Mouse (Mus musculus): ENCODE measurements at regions not wholly inside any gene's neighbourhood (a gene's known extent, or its start where the extent isn't known, plus 50 kb on each side); places are given as distances from the start of the nearest gene placed in this dataset.

DNA sequence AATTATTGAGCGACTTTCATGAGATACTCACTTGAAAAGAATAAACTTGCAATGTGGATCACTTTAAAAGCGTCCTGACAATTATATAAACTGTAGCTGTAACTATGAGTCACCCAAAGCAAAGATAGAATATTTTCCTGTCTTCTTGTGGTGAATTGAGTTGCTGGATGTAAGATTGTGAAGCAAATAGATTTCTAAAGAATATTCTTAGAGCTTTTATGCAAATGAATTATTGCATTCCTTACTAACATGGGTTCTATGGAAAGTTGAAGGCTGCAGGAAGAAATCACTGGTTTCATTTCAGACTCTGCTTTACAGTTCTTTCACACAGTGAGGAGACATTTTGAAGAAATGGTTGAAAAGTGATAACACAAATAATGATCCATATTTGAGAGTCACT, 656.8 kb downstream of the Htr1a start:
- H3K4me3 ChIP-seq: no peak overlapping the region
- H3K27me3 ChIP-seq: no peaks in the 10 kb centered on the region
- H3K36me3 ChIP-seq: no peaks in the 10 kb centered on the region
- no peaks in the 10 kb centered on the region for H3K4me1 ChIP-seq
- ATAC-seq (ENCODE audit: low FRiP score, low read depth): no peak
- H3K27ac ChIP-seq: no peak overlapping the region
- no peaks in the 10 kb centered on the region for H3K9me3 ChIP-seq
- no peak overlapping the region for H3K9ac ChIP-seq
- H3K4me2 ChIP-seq (replicated peaks): no peak overlapping the region
- 64% methylated on average over 2 of the region's 2 CpGs for WGBS

DNA sequence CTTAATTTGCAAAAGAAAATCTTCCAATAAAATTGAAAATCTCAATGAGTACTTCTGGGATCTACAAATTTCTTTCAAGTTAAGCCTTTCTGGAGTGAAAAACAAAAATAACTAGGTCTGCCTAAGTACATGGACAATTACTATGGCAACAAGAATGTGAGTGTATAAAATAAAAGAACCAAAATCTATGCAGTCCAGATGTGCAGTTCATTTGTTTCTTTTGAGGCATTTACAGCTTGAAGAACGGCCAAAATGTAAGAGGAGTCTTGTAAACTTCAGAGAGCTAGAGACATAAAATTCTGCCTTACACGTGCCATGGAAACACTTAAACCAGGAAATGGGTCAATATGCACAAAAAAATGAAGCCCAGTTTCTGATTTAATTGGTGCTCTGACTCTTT, 698.7 kb downstream of the Htr1a start:
- Histone ChIP-seq H3K4me1 (no peaks in the 10 kb centered on the region), H3K27ac (no peak overlapping the region), H3K27me3 (no peaks in the 10 kb centered on the region), H3K9ac (no peak overlapping the region), H3K4me2 (replicated peaks) (no peak overlapping the region), H3K36me3 (no peaks in the 10 kb centered on the region), H3K9me3 (no peaks in the 10 kb centered on the region), H3K4me3 (no peak overlapping the region)
- WGBS: 14% methylated on average over 2 of the region's 2 CpGs
- peak; percentile 80 for ATAC-seq (ENCODE audit: low FRiP score, low read depth)

DNA sequence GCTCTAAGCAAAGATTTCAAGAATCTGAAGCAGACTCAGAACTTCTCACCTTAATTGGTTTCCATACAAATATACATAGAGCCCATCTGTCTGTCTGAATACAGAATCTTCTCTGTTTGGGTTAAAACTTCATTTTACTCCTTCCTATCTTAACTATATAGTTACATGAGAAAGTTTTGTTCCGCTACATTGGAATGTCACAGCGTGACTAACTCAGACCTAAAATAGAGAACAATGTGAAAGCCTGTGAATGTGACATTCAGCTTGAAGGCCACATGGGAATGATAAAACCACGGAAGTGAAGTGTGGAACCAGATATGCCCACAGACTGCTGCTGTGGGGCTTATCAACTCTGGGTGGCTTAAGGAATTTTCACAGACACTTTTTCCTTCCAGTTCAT, 722.9 kb downstream of the Htr1a start:
- 76% methylated on average over 3 of the region's 3 CpGs for WGBS
- H3K27ac ChIP-seq: no peak overlapping the region
- H3K9ac ChIP-seq: no peak overlapping the region
- H3K9me3 ChIP-seq: no peaks in the 10 kb centered on the region
- H3K4me1 ChIP-seq: no peaks in the 10 kb centered on the region
- peak; percentile 72; the same call in 1 of the 2 replicates for ATAC-seq (ENCODE audit: low FRiP score, low read depth)
- no peak overlapping the region for H3K4me3 ChIP-seq
- H3K36me3 ChIP-seq: no peaks in the 10 kb centered on the region
- H3K27me3 ChIP-seq: no peaks in the 10 kb centered on the region
- no peak overlapping the region for H3K4me2 ChIP-seq (replicated peaks)

DNA sequence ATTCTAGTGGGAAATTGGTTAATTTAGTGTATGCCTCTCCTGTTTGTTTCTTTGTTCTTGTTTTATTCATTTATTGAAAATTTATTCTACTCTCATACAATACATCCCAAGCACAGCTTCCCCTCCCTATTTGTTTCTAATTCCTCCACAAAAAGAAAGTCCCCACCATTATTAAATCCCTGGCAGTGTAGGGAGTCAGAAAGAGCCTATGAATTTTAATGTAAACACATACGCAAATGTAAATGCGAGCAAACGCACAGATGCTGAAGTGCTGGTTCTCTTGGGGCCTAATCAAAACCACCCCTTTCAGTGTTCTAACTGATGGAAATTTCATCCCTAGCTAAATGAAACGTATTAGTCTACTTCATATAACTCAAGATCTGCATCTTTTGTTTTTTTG, 729.9 kb downstream of the Htr1a start:
- Histone ChIP-seq H3K4me2 (replicated peaks) (no peak overlapping the region), H3K4me3 (no peak overlapping the region), H3K27ac (no peak overlapping the region), H3K4me1 (no peaks in the 10 kb centered on the region), H3K27me3 (no peaks in the 10 kb centered on the region), H3K36me3 (no peaks in the 10 kb centered on the region), H3K9ac (no peak overlapping the region), H3K9me3 (no peaks in the 10 kb centered on the region)
- no peak for ATAC-seq (ENCODE audit: low FRiP score, low read depth)
- 72% methylated on average over 4 of the region's 4 CpGs for WGBS

DNA sequence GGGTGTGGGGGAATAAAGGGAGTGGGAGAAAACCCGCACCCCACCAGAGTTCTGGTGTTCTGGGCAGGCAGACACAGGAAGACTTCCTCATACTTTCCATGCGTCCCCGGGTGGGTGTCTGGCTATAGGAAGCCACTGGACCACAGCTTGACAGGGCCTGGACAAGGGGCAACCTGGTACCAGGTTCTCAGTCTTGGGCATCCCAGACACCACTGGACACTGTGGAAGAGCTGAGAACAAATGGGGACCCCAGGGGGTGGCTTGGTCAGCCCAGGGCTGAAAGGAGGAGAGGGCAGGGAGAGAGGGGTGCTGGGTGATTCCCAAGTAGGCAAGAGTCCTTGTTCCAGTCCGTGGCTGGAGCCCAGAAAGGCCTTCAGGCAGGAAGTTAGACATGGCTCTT, 730.9 kb downstream of the Htr1a start:
- H3K9ac ChIP-seq: no peak overlapping the region
- H3K4me2 ChIP-seq (replicated peaks): no peak overlapping the region
- ATAC-seq (ENCODE audit: low FRiP score, low read depth): no peak
- no peak overlapping the region for H3K4me3 ChIP-seq
- H3K27me3 ChIP-seq: no peaks in the 10 kb centered on the region
- no peaks in the 10 kb centered on the region for H3K4me1 ChIP-seq
- no peaks in the 10 kb centered on the region for H3K36me3 ChIP-seq
- WGBS: 86% methylated on average over 4 of the region's 4 CpGs
- no peaks in the 10 kb centered on the region for H3K9me3 ChIP-seq
- no peak overlapping the region for H3K27ac ChIP-seq

DNA sequence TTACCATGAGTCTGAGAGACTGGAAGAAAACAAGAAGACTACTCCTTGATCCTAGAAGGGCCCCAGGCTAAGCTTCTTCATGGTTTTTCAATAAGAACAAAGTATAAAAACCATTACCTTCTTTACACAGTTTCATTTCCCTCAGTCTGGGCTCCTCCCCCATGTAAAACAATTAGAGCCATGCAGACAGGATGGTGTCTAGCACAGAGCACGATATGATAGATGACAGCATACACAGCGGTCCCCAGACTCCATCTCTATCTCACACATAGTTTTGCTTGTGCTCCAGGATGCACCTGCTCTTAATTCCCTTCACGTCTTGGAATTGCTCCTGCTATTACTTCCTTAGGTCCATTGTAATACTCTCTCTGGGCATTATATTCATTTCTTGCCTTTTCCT, 737.3 kb downstream of the Htr1a start:
- Histone ChIP-seq H3K4me2 (replicated peaks) (no peak overlapping the region), H3K4me3 (no peak overlapping the region), H3K9me3 (no peaks in the 10 kb centered on the region), H3K9ac (no peak overlapping the region), H3K4me1 (no peaks in the 10 kb centered on the region), H3K36me3 (no peaks in the 10 kb centered on the region), H3K27me3 (no peaks in the 10 kb centered on the region), H3K27ac (no peak overlapping the region)
- ATAC-seq (ENCODE audit: low FRiP score, low read depth): no peak
- WGBS: 72% methylated on average over 3 of the region's 3 CpGs
